Mouse (Mus musculus) neural tube, embryonic 13.5 days (tissue): ENCODE measurements at regions not wholly inside any gene's neighbourhood (a gene's known extent, or its start where the extent isn't known, plus 50 kb on each side); places are given as distances from the start of the nearest gene placed in this dataset.

Source experiments
- ATAC-seq: fragments of 200-750 bp; cut with Nextera tagmentation; 2 replicates; pipeline ENCODE4 v1.8.0; 2017; ENCODE audit warnings: low read depth, mild to moderate bottlenecking, moderate TSS enrichment, moderate library complexity
- H3K27ac ChIP-seq: fragments of 300-500 bp; sonication (generic); replicated peaks from 2 replicates; pipeline ENCODE4 v1.5.1; 2015; ENCODE audit warnings: moderate library complexity, mild to moderate bottlenecking, inconsistent platforms
- H3K27me3 ChIP-seq: fragments of 300-500 bp; sonication (generic); 2 replicates; pipeline ENCODE4 v1.6.1; 2015; ENCODE audit warnings: mild to moderate bottlenecking, inconsistent platforms
- H3K36me3 ChIP-seq: fragments of 300-500 bp; sonication (generic); 2 replicates; pipeline ENCODE4 v1.6.1; 2015; ENCODE audit warnings: mild to moderate bottlenecking, inconsistent platforms
- H3K4me1 ChIP-seq: fragments of 300-500 bp; sonication (generic); replicated peaks from 2 replicates; pipeline ENCODE4 v1.6.1; 2015; ENCODE audit warnings: inconsistent platforms
- H3K4me2 ChIP-seq: fragments of 300-500 bp; sonication (generic); 2 replicates; pipeline ENCODE4 v1.6.1; 2015; ENCODE audit warnings: inconsistent platforms, mild to moderate bottlenecking, moderate library complexity
- H3K4me3 ChIP-seq: fragments of 300-500 bp; sonication (generic); 2 replicates; pipeline ENCODE4 v1.5.1; 2015; ENCODE audit warnings: mild to moderate bottlenecking, inconsistent platforms
- H3K9ac ChIP-seq: fragments of 300-500 bp; sonication (generic); 2 replicates; pipeline ENCODE4 v1.6.1; 2015; ENCODE audit warnings: moderate library complexity, mild to moderate bottlenecking, inconsistent platforms
- H3K9me3 ChIP-seq: fragments of 300-500 bp; sonication (generic); 2 replicates; pipeline ENCODE4 v1.6.1; 2016; ENCODE audit warnings: inconsistent platforms
- WGBS: fragments of 180-500 bp; shearing (Covaris S2); methylation state at CpG from one replicate; pipeline ENCODE4 v1.1.7; 2015; 5-methylcytosine and 5-hydroxymethylcytosine counted together

GRCm38 (mm10) chr11:45136781-45137180, 519.7 kb downstream of the Ebf1 start:
- no peaks in the 10 kb centered on the region for H3K9me3 ChIP-seq
- H3K4me1 ChIP-seq, result no peaks in the 10 kb centered on the region
- no peaks in the 10 kb centered on the region for H3K27me3 ChIP-seq
- H3K36me3 ChIP-seq, result no peaks in the 10 kb centered on the region
- H3K4me3 ChIP-seq, result no peak overlapping the region
- no peak overlapping the region for H3K4me2 ChIP-seq
- H3K9ac ChIP-seq, result no peak overlapping the region
- WGBS, result 61% methylated on average over 2 of the region's 2 CpGs
- H3K27ac ChIP-seq, result no peak overlapping the region
- no peak for ATAC-seq

DNA sequence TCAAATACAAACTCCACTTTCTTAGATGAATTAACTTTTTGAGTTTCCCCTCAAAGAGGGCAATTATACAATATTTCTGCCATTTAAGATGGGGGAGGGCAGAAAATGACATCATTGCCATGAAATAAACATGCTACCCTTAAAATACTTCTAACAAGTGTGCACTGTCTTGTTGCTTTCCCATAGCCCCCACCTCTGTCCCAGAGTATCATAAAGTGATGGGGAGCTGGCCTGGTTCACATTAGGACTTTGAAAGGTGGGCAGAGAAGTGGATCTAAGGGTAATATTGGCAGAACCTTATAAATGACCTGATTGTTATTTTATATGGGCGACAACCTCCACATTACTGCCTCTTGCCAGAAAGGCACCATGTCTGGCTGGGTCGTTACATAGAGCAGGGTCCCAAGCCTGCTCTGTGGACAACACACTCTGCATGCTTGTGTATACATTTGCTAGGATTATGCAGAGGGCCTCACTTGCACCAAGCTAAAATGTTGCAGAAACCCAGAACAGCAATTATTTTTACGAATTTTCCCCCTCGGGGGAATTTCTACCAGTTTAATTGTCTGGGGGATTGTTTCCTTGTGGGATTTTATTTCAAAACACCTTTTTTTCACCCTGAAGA, 521.3 kb downstream of the Ebf1 start:
- Histone ChIP-seq H3K4me1 (no peaks in the 10 kb centered on the region), H3K27ac (no peak overlapping the region), H3K9ac (no peak overlapping the region), H3K4me3 (no peak overlapping the region), H3K36me3 (no peaks in the 10 kb centered on the region), H3K9me3 (no peaks in the 10 kb centered on the region), H3K4me2 (no peak overlapping the region), H3K27me3 (no peaks in the 10 kb centered on the region)
- no peak for ATAC-seq
- WGBS, result 80% methylated on average over 4 of the region's 4 CpGs

DNA sequence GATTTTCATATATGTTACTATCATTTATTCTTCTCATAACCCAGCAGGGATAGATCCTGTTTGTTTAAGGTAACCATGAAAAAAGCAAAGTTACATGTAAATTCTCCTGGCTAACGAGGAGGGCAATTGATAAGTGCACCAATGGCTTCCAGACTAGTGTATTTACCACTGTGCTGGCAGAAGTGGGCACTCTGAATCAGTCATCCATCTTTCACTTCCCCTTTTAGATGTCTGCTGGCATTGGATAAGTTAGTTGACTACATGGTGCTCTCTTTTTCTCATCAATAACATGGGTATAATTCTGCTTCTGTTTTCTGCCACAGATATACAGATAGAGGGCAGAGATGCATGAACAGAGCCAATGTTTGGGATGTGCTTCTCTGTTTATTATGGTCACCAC, 523.4 kb downstream of the Ebf1 start:
- 96% methylated on average over 1 of the region's 1 CpGs for WGBS
- H3K9ac ChIP-seq, result no peak overlapping the region

GRCm38 (mm10) chr11:45154070-45154469, 537.0 kb downstream of the Ebf1 start:
- peak; percentile 65 for ATAC-seq
- no peaks in the 10 kb centered on the region for H3K9me3 ChIP-seq

More for the DNA sequence above, 523.4 kb downstream of the Ebf1 start:
- Histone ChIP-seq H3K27ac (no peak overlapping the region), H3K4me1 (no peaks in the 10 kb centered on the region), H3K9me3 (no peaks in the 10 kb centered on the region), H3K4me3 (no peak overlapping the region), H3K36me3 (no peaks in the 10 kb centered on the region), H3K27me3 (no peaks in the 10 kb centered on the region), H3K4me2 (no peak overlapping the region)
- ATAC-seq, result no peak

DNA sequence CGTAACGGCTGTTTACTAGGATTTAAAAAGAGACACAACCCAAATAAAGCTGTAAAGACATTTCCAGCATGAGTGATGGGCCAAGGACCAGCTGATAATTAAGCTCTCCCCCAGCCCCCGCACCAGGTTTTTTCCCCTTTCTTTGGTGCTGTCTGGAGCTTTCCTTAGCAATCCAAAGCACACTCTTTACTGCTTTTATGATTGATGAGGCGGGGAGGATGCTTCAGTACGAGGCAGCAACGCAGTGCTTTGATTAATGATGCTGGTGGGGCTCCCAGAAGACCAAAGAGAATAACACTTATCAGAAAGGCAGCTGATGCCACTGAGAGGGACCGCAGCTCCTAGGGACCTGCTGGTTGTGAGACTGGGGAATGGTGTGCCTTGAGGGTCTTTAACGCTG, 537.4 kb downstream of the Ebf1 start:
- H3K4me2 ChIP-seq, result peak overlapping the region; percentile 26

More at GRCm38 (mm10) chr11:45154070-45154469, 537.0 kb downstream of the Ebf1 start:
- peaks cover 21% of the 10 kb centered on the region for H3K4me1 ChIP-seq
- H3K27ac ChIP-seq, result peak overlapping the region; percentile 81
- 0 out of 2 replicates have a peak overlapping the region, but pooled peaks have one; percentile 31 for H3K9ac ChIP-seq
- H3K27me3 ChIP-seq, result no peaks in the 10 kb centered on the region
- H3K4me3 ChIP-seq, result no peak overlapping the region
- H3K36me3 ChIP-seq, result no peaks in the 10 kb centered on the region
- H3K4me2 ChIP-seq, result peak overlapping the region; percentile 26; the same call in 1 of the 2 replicates
- WGBS, result 62% methylated on average over 6 of the region's 6 CpGs

GRCm38 (mm10) chr11:45155782-45156181, 538.7 kb downstream of the Ebf1 start:
- no peaks in the 10 kb centered on the region for H3K9me3 ChIP-seq
- H3K27me3 ChIP-seq, result no peaks in the 10 kb centered on the region
- no peak for ATAC-seq
- H3K36me3 ChIP-seq, result no peaks in the 10 kb centered on the region
- H3K4me2 ChIP-seq, result no peak overlapping the region
- no peak overlapping the region for H3K4me3 ChIP-seq
- H3K9ac ChIP-seq, result no peak overlapping the region
- H3K4me1 ChIP-seq, result peaks cover 21% of the 10 kb centered on the region
- H3K27ac ChIP-seq, result 0 out of 2 replicates have a peak overlapping the region, but pooled peaks have one; percentile 81
- WGBS, result 71% methylated on average over 1 of the region's 1 CpGs

More for the DNA sequence above, 537.4 kb downstream of the Ebf1 start:
- Histone ChIP-seq H3K36me3 (no peaks in the 10 kb centered on the region), H3K9me3 (no peaks in the 10 kb centered on the region), H3K4me1 (peaks cover 21% of the 10 kb centered on the region), H3K27ac (peak overlapping the region; percentile 81), H3K4me3 (no peak overlapping the region), H3K9ac (peak overlapping the region; percentile 31; the same call in 1 of the 2 replicates), H3K27me3 (no peaks in the 10 kb centered on the region)
- ATAC-seq, result peak; percentile 91
- WGBS, result 14% methylated on average over 8 of the region's 8 CpGs

GRCm38 (mm10) chr11:45158282-45158681, 541.2 kb downstream of the Ebf1 start:
- H3K27me3 ChIP-seq, result no peaks in the 10 kb centered on the region
- H3K9me3 ChIP-seq, result no peaks in the 10 kb centered on the region
- H3K36me3 ChIP-seq, result no peaks in the 10 kb centered on the region
- no peak overlapping the region for H3K4me3 ChIP-seq
- H3K4me1 ChIP-seq, result peaks cover 21% of the 10 kb centered on the region
- 62% methylated on average over 2 of the region's 2 CpGs for WGBS
- no peak overlapping the region for H3K9ac ChIP-seq
- H3K27ac ChIP-seq, result no peak overlapping the region
- ATAC-seq, result no peak
- no peak overlapping the region for H3K4me2 ChIP-seq

- Histone ChIP-seq H3K4me3 (no peak overlapping the region), H3K36me3 (no peaks in the 10 kb centered on the region), H3K27me3 (no peaks in the 10 kb centered on the region), H3K9ac (no peak overlapping the region), H3K4me2 (no peak overlapping the region), H3K4me1 (no peaks in the 10 kb centered on the region), H3K27ac (no peak overlapping the region), H3K9me3 (no peaks in the 10 kb centered on the region)
- 83% methylated on average over 8 of the region's 8 CpGs for WGBS
- ATAC-seq, result no peak
Measured at GRCm38 (mm10) chr11:45160871-45161270, 543.8 kb downstream of the Ebf1 start.

GRCm38 (mm10) chr11:45173546-45173945, 556.4 kb downstream of the Ebf1 start:
- no peak for ATAC-seq
- no peak overlapping the region for H3K9ac ChIP-seq
- no peaks in the 10 kb centered on the region for H3K4me1 ChIP-seq
- 84% methylated on average over 2 of the region's 2 CpGs for WGBS
- no peak overlapping the region for H3K4me3 ChIP-seq
- no peaks in the 10 kb centered on the region for H3K36me3 ChIP-seq
- no peak overlapping the region for H3K4me2 ChIP-seq
- H3K9me3 ChIP-seq, result no peaks in the 10 kb centered on the region
- no peaks in the 10 kb centered on the region for H3K27me3 ChIP-seq
- no peak overlapping the region for H3K27ac ChIP-seq

GRCm38 (mm10) chr11:45174071-45174470, 557.0 kb downstream of the Ebf1 start:
- 83% methylated on average over 2 of the region's 2 CpGs for whole genome bisulfite sequencing
- no peak for ATAC-seq

GRCm38 (mm10) chr11:45174811-45175798, 558.0 kb downstream of the Ebf1 start:
- Histone ChIP-seq H3K4me2 (no peak overlapping the region), H3K36me3 (no peaks in the 10 kb centered on the region), H3K9me3 (no peaks in the 10 kb centered on the region), H3K27me3 (no peaks in the 10 kb centered on the region), H3K4me1 (no peaks in the 10 kb centered on the region), H3K9ac (no peak overlapping the region), H3K4me3 (no peak overlapping the region), H3K27ac (no peak overlapping the region)
- no peak for ATAC-seq
- 82% methylated on average over 10 of the region's 10 CpGs for WGBS

More at GRCm38 (mm10) chr11:45174071-45174470, 557.0 kb downstream of the Ebf1 start:
- Histone ChIP-seq H3K9ac (no peak overlapping the region), H3K4me1 (no peaks in the 10 kb centered on the region), H3K36me3 (no peaks in the 10 kb centered on the region), H3K4me2 (no peak overlapping the region), H3K27me3 (no peaks in the 10 kb centered on the region), H3K27ac (no peak overlapping the region), H3K9me3 (no peaks in the 10 kb centered on the region), H3K4me3 (no peak overlapping the region)

DNA sequence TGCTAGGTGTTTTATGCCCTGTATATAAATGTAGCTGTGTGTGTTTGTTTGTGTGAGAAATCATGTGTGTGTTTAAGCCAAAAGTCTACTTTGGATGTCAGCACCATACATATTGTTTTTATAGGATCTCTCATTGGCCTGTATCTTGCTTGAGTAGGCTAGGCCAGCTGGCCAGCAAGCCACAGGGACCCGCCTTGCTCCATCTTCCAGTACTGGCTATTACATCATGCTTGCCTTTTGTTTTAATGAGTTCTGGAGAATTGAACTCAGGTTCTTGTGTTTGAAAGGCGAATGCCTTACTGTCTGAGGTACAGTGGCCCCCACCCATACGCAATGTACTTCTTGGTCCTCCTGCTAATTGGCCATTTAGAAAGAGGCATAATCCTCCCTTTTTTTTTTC, 559.9 kb downstream of the Ebf1 start:
- WGBS, result 97% methylated on average over 3 of the region's 3 CpGs
- no peaks in the 10 kb centered on the region for H3K4me1 ChIP-seq
- no peaks in the 10 kb centered on the region for H3K36me3 ChIP-seq
- H3K4me2 ChIP-seq, result no peak overlapping the region
- ATAC-seq, result no peak
- no peaks in the 10 kb centered on the region for H3K9me3 ChIP-seq
- H3K27me3 ChIP-seq, result no peaks in the 10 kb centered on the region
- no peak overlapping the region for H3K27ac ChIP-seq
- no peak overlapping the region for H3K9ac ChIP-seq
- H3K4me3 ChIP-seq, result no peak overlapping the region
